Mouse (Mus musculus): ENCODE results near the gene Dyx1c1.

DNA sequence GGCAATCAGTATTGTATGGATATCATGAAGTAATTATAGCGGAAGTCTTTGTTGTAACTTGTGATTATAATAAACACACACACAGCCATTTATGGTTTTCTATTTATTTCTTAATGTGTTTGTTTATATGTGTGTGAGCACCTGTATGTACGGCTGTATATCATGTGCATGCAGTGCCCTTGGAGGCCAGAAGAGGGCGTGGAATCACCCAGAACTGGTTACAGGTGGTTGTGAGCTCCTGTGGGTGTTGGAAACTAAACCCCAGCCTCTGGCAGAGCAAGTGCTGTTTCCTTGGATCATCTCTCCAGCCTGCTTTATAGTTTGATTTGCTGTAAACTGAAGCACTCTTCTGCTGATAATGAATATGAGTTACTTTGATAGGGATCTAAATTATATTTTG, 15.2 kb upstream of the Dyx1c1 start:
- peak; percentile 86 for TF ChIP-seq CTCF (conservative IDR thresholded peaks at IDR 0.05; ENCODE audit: low read length)
- TF ChIP-seq POU5F1 (IDR thresholded peaks at IDR 0.05; ENCODE audit: borderline replicate concordance, low read length) = no peak
- TF ChIP-seq NANOG (IDR thresholded peaks at IDR 0.05; ENCODE audit: borderline replicate concordance, low read length) = no peak
